Mouse (Mus musculus) G1E (cell line): Measurements from ENCODE around the gene Dnah7b. TPM values are rescaled to one million over a fixed set of nuclear protein-coding genes. Genes with fewer than 3 reads are reported as not detected.
"Not testable (repeated sequence)": the region's sequence is repeated elsewhere in the genome, so short reads cannot be mapped to it uniquely, and the experiment has no call there.

Experiments
- ATAC-seq: 2 replicates; pipeline ENCODE4 v1.8.0; 2016; ENCODE audit warnings: mild to moderate bottlenecking; ENCODE audit not compliant: insufficient number of reproducible peaks, poor library complexity, low FRiP score, severe bottlenecking; ENCODE audit errors: extremely low read depth
- DNase-seq: peaks from one replicate; pipeline ENCODE4 v3.0.0; 2012; ENCODE audit warnings: low spot score
- H3K27me3 ChIP-seq: 2 replicates; pipeline ENCODE4 v1.6.1; 2012; ENCODE audit warnings: mild to moderate bottlenecking, low read length, inconsistent platforms; ENCODE audit not compliant: insufficient read depth
- H3K36me3 ChIP-seq: replicated peaks from 2 replicates; pipeline ENCODE3; 2012; ENCODE audit warnings: mild to moderate bottlenecking, inconsistent platforms
- H3K4me1 ChIP-seq: 2 replicates; pipeline ENCODE4 v1.6.1; 2012; ENCODE audit warnings: low read depth, low read length, inconsistent platforms, mixed read lengths; ENCODE audit not compliant: insufficient read depth
- H3K4me3 ChIP-seq: 2 replicates; pipeline ENCODE4 v1.5.1; 2012; ENCODE audit warnings: low read depth, mild to moderate bottlenecking, inconsistent platforms, low read length, moderate library complexity, mixed read lengths
- H3K9me3 ChIP-seq: replicated peaks from 2 replicates; pipeline ENCODE4 v1.6.1; 2012; ENCODE audit warnings: inconsistent platforms
- CTCF ChIP-seq: IDR thresholded peaks from 2 replicates; pipeline ENCODE4 v1.5.1; 2012; ENCODE audit warnings: low read depth, low read length, inconsistent platforms, mixed read lengths
- GATA1 ChIP-seq: IDR thresholded peaks from 2 replicates; pipeline ENCODE4 v1.6.1; 2012; ENCODE audit warnings: borderline replicate concordance, low read length, inconsistent platforms, mixed read lengths
- GATA2 ChIP-seq: IDR thresholded peaks from 2 replicates; pipeline ENCODE4 v1.6.1; 2012; ENCODE audit warnings: low read depth, low read length, inconsistent platforms, borderline replicate concordance
- POLR2AphosphoS5 ChIP-seq: IDR thresholded peaks from 2 replicates; pipeline ENCODE4 v1.6.1; 2012; ENCODE audit warnings: low read depth, low read length, inconsistent platforms; ENCODE audit not compliant: insufficient replicate concordance
- TAL1 ChIP-seq: conservative IDR thresholded peaks from 2 replicates; pipeline ENCODE4 v1.6.1; 2012; ENCODE audit warnings: low read depth, low read length, inconsistent platforms, mixed read lengths
- polyA plus RNA-seq: library from polyadenylated mRNA; stranded (reverse); fragments of >175 nt; gene quantifications from 2 replicates; pipeline ENCODE4 v1.2.3, GENCODE M21; 2012
- total RNA-seq, 2 experiments: library from RNA; stranded (forward) in 1 of 2; stranded (reverse) in 1 of 2; fragments of 200-1000 nt in 1 of 2; fragments of >200 nt in 1 of 2; fragmentation: Nextera tagmentation in 1 of 2; gene quantifications; 2 replicates each; pipeline ENCODE4 v1.2.3; 2014 to 2017

The Dnah7b gene
- total and polyA plus RNA-seq, 3 experiments = 0.76 TPM; not detected in 2

DNA sequence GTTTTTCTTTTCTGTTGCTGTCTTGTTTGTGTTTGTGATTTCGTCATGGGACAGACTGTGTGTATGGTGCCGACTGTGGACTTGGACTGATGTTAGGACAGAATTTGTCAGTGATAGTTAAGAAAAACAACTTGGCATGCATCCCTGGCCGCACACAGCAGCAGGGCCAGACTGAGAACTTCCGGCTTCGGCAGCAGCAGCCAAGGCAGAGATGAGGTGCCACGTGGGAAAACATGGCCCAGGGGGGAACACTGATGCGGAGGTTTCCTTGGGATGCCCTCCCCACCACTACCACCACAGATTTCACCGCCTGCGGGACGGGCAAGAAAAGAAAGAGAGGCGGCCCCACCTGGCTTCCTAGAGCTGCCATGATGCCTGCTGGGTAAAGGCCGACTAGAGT is 205.8 kb downstream of the Dnah7b start:
- H3K4me1 ChIP-seq = no peaks in the 10 kb centered on the region
- no peaks in the 10 kb centered on the region for H3K9me3 ChIP-seq
- H3K36me3 ChIP-seq = no peaks in the 10 kb centered on the region

GRCm38 (mm10) chr1:46278057-46278910 is 212.2 kb downstream of the Dnah7b start:
- not testable (repeated sequence) for ATAC-seq, H3K4me3 ChIP-seq, H3K36me3 ChIP-seq, H3K4me1 ChIP-seq, H3K27me3 ChIP-seq, DNase-seq, H3K9me3 ChIP-seq

More for the DNA sequence above, 205.8 kb downstream of the Dnah7b start:
- DNase-seq (no peak), ATAC-seq (no peak)
- no peak for TF ChIP-seq GATA1
- TF ChIP-seq TAL1 = no peak
- no peak for TF ChIP-seq GATA2
- TF ChIP-seq CTCF = no peak
- TF ChIP-seq POLR2AphosphoS5 = no peak
- H3K27me3 ChIP-seq = no peaks in the 10 kb centered on the region; the same call in 1 of the 2 replicates
- no peak overlapping the region for H3K4me3 ChIP-seq

GRCm38 (mm10) chr1:46278911-46279565 is 212.9 kb downstream of the Dnah7b start:
- not testable (repeated sequence) for H3K4me1 ChIP-seq, ATAC-seq, H3K4me3 ChIP-seq, DNase-seq, H3K27me3 ChIP-seq, H3K36me3 ChIP-seq, H3K9me3 ChIP-seq

DNA sequence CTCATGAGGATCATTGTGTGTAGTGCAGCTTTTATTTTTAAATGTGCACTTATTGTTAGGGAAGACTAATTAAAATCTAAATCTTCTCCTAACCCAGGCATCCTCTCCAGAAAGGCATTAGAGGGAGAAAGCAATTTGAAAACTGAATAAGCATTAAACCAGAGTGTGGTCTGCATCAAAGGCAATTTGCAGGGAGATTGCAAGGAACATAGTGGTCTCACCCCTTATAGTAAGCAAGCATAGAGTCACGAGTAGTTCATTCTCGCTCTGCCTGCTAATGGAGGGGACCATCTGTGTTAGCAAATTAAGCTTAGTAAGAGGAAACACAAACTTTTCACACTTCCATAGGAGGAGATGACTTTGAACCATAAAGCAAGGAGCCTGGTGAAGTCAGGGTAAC is 228.3 kb downstream of the Dnah7b start:
- not testable (repeated sequence) for H3K36me3 ChIP-seq, H3K4me1 ChIP-seq, H3K27me3 ChIP-seq, DNase-seq, H3K9me3 ChIP-seq, ATAC-seq, H3K4me3 ChIP-seq

- H3K36me3 ChIP-seq, ATAC-seq, H3K4me1 ChIP-seq, DNase-seq, H3K27me3 ChIP-seq, H3K4me3 ChIP-seq, H3K9me3 ChIP-seq: not testable (repeated sequence)
These were observed 259.8 kb downstream of the Dnah7b start for GRCm38 (mm10) chr1:46325942-46326341.

DNA sequence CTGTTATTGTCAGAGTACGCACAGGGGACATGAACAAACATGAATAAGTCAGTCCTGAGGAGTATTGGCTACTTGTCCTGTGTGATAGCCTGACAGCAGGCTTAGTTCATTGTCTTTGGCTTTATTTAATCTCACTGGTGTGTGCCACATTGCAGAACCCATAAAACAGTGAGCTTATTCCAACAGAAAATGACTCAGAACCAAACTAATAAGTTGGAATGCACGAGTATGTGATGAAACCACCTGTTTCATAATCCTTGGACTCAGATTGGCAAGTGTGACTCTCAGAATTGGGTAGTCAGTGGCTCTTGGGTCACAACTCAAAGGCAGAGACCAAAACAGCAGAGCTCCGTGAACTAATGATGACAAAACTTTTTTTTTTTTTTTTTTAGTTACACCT is 279.2 kb downstream of the Dnah7b start:
- not testable (repeated sequence) for H3K27me3 ChIP-seq, H3K9me3 ChIP-seq, H3K36me3 ChIP-seq, DNase-seq, H3K4me1 ChIP-seq, H3K4me3 ChIP-seq, ATAC-seq

DNA sequence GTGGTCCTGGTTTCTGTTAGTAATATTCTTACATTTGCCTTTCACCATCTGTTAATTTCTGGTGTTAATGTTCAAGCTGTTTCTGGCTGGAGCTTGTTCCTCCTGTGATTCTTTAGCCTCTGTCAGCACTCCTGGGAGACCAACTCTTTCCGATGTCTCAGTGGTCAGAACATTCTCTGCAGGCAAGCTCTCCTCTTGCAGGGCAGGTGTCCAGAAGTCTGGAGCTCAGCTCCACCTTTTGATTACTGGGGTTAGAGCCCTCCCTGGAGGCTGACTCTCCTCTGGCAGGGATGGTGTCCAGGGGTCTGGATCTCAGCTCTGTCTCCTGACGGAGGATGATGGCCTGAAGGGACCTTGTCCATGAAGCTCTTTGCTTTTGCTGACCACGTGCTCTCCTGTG is 314.5 kb downstream of the Dnah7b start:
- H3K4me3 ChIP-seq, H3K9me3 ChIP-seq, DNase-seq, ATAC-seq, H3K27me3 ChIP-seq, H3K4me1 ChIP-seq, H3K36me3 ChIP-seq: not testable (repeated sequence)

GRCm38 (mm10) chr1:46394681-46395297 is 328.7 kb downstream of the Dnah7b start:
- not testable (repeated sequence) for H3K4me3 ChIP-seq, ATAC-seq, H3K9me3 ChIP-seq, H3K4me1 ChIP-seq, H3K27me3 ChIP-seq, DNase-seq, H3K36me3 ChIP-seq
